Mouse (Mus musculus) midbrain, postnatal 0 days (tissue): ENCODE measurements at regions not wholly inside any gene's neighbourhood (a gene's known extent, or its start where the extent isn't known, plus 50 kb on each side); places are given as distances from the start of the nearest gene placed in this dataset.
A peak's percentile ranks its signal among the peaks of the same experiment; 100 is the strongest.

ENCODE experiments used
- ATAC-seq: fragments of 200-750 bp; cut with Nextera tagmentation; 2 replicates; pipeline ENCODE4 v1.8.0; 2017; ENCODE audit warnings: moderate number of reproducible peaks, mild to moderate bottlenecking, moderate TSS enrichment, moderate library complexity; ENCODE audit not compliant: low FRiP score
- DNase-seq: peaks from one replicate; pipeline ENCODE4 v3.0.0-alpha.2; 2015; ENCODE audit warnings: low spot score
- H3K27ac ChIP-seq: fragments of 300-500 bp; sonication (generic); 2 replicates; pipeline ENCODE4 v1.5.1; 2014; ENCODE audit warnings: low read depth, mild to moderate bottlenecking, low read length, mixed read lengths
- H3K27me3 ChIP-seq: fragments of 300-500 bp; sonication (generic); 2 replicates; pipeline ENCODE4 v1.6.1; 2014; ENCODE audit warnings: low read length, control low read depth, mixed read lengths; ENCODE audit not compliant: insufficient read depth
- H3K36me3 ChIP-seq: fragments of 300-500 bp; sonication (generic); 2 replicates; pipeline ENCODE4 v1.6.1; 2014; ENCODE audit warnings: low read length, control low read depth, mixed read lengths; ENCODE audit not compliant: insufficient read depth
- H3K4me1 ChIP-seq: fragments of 300-500 bp; sonication (generic); 2 replicates; pipeline ENCODE4 v1.6.1; 2014; ENCODE audit warnings: mild to moderate bottlenecking, control low read depth, antibody characterized with exemption, low read length, mixed read lengths; ENCODE audit not compliant: insufficient read depth
- H3K4me2 ChIP-seq: fragments of 300-500 bp; sonication (generic); 2 replicates; pipeline ENCODE4 v1.6.1; 2014; ENCODE audit warnings: low read depth, mild to moderate bottlenecking, low read length, mixed read lengths; ENCODE audit not compliant: poor library complexity, severe bottlenecking
- H3K4me3 ChIP-seq: fragments of 300-500 bp; sonication (generic); 2 replicates; pipeline ENCODE4 v1.5.1; 2014; ENCODE audit warnings: low read depth, mild to moderate bottlenecking, low read length, moderate library complexity
- H3K9ac ChIP-seq: fragments of 300-500 bp; sonication (generic); replicated peaks from 2 replicates; pipeline ENCODE4 v1.6.1; 2014; ENCODE audit warnings: mild to moderate bottlenecking, low read length, moderate library complexity, mixed read lengths; ENCODE audit not compliant: poor library complexity, severe bottlenecking
- H3K9me3 ChIP-seq: fragments of 300-500 bp; sonication (generic); 2 replicates; pipeline ENCODE4 v1.6.1; 2016; ENCODE audit warnings: low read length, control low read depth
- CTCF ChIP-seq: IDR thresholded peaks from 2 replicates; pipeline ENCODE4 v1.5.1; 2016; ENCODE audit warnings: antibody characterized with exemption, mild to moderate bottlenecking
- WGBS: fragments of 180-500 bp; shearing (Covaris S2); extraction: QIAGEN DNeasy Blood & Tissue Kit; methylation state at CpG from one replicate; pipeline ENCODE4 v1.1.7; 2014; 5-methylcytosine and 5-hydroxymethylcytosine counted together

DNA sequence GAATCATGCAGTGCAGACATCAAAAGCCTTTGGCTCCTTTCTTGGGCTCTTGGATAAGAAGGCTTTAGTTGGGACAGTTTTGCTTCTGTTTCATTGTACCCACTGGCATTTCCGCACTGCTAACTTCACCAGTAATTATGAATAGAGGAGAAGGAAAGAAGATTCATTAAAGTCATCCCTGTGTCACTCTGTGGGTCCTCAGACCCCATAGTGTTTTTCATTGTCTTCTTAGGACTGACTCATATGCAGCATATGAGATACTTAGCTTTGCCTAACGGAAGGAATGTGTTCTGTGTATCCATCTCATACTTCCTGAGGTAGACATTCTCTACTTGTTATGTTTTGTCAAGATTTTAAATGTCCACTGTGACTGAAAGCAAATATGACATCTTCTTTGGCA, 287.6 kb upstream of the Sash1 start:
- WGBS = 89% methylated on average over 2 of the region's 2 CpGs
- no peak overlapping the region for H3K4me2 ChIP-seq
- H3K36me3 ChIP-seq = no peaks in the 10 kb centered on the region
- ATAC-seq (no peak), DNase-seq (no peak)
- TF ChIP-seq CTCF = no peak
- no peak overlapping the region for H3K27ac ChIP-seq
- no peaks in the 10 kb centered on the region for H3K9me3 ChIP-seq
- H3K4me3 ChIP-seq = no peak overlapping the region
- no peaks in the 10 kb centered on the region for H3K27me3 ChIP-seq
- no peaks in the 10 kb centered on the region; the same call in 1 of the 2 replicates for H3K4me1 ChIP-seq
- no peak overlapping the region for H3K9ac ChIP-seq

DNA sequence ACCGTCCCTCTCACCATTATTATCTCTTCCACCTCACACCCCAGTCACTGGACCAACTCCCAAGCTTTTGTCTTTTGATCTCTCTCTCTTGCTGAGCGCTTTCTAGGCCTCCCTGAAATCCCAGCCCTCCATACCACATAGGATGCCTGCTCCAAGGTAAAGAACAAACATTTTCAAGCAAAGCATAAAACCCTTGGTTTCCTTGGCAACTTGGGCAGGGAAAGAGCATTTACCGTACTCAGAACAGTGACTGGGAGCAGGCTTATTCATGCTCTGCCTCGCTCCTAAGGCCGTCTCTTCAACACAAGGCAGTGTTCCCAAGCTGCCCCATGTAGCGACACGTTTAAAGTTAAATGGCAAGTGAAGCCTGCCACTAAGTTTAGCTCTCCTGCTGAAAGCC, 282.9 kb upstream of the Sash1 start:
- H3K27ac ChIP-seq = peak overlapping the region; percentile 38; the same call in 1 of the 2 replicates

DNA sequence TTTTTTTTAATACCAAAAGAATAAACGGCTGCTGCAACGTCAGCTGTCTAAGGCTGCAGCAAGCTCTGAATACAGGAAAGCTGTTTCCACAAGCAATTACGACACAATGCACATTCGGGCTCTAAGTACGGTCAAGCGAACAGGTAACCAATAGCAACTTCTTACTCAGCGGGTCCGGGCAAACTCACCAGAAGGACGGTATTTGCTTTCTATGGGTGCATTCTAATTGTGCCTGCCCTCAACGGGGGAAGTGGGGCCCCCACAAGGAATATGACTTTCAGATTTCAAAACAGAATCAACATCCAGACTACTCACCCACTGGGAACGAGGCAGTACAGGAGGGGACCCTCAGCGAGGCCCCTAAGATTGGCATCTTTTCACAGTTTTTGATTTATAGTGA, 280.1 kb upstream of the Sash1 start:
- Histone ChIP-seq H3K4me3 (peak overlapping the region; percentile 24), H3K9me3 (no peaks in the 10 kb centered on the region), H3K4me2 (peak overlapping the region; percentile 45), H3K27ac (peak overlapping the region; percentile 44), H3K4me1 (no peaks in the 10 kb centered on the region; the same call in 1 of the 2 replicates), H3K27me3 (no peaks in the 10 kb centered on the region), H3K9ac (peak overlapping the region; percentile 29; the same call in 1 of the 2 replicates), H3K36me3 (no peaks in the 10 kb centered on the region)
- 51% methylated on average over 12 of the region's 12 CpGs for WGBS
- DNase-seq (peak; percentile 68), ATAC-seq (peak; percentile 52; the same call in 1 of the 2 replicates)
- no peak for TF ChIP-seq CTCF

More for the DNA sequence above, 282.9 kb upstream of the Sash1 start:
- ATAC-seq (no peak), DNase-seq (peak; percentile 36)
- Histone ChIP-seq H3K9ac (no peak overlapping the region), H3K4me2 (no peak overlapping the region), H3K4me3 (no peak overlapping the region), H3K4me1 (no peaks in the 10 kb centered on the region; the same call in 1 of the 2 replicates), H3K36me3 (no peaks in the 10 kb centered on the region), H3K27me3 (no peaks in the 10 kb centered on the region), H3K9me3 (no peaks in the 10 kb centered on the region)
- no peak for TF ChIP-seq CTCF
- WGBS = 34% methylated on average over 7 of the region's 7 CpGs

DNA sequence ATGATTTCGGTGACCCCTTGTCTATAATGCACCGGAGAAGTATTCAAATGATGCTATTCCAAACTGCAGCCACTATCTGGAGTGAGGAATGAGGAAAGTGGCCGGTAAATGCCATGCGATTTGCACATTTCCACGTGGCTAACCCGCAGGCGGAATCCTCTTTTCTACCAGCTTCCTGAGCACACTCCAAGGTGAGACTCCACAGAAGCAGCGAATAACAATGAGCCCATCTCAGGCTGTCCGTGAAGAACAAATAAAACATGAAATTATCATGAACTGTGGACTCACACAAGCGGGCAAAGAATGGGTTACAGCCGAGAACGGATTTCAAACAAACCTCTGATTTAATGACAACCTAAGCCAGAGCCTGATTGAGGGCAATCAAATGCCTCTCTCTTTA, 279.7 kb upstream of the Sash1 start:
- Histone ChIP-seq H3K4me1 (no peaks in the 10 kb centered on the region; the same call in 1 of the 2 replicates), H3K27ac (peak overlapping the region; percentile 44; the same call in 1 of the 2 replicates), H3K4me3 (peak overlapping the region; percentile 24), H3K9ac (peak overlapping the region; percentile 29; the same call in 1 of the 2 replicates), H3K9me3 (no peaks in the 10 kb centered on the region), H3K4me2 (peak overlapping the region; percentile 45), H3K27me3 (no peaks in the 10 kb centered on the region), H3K36me3 (no peaks in the 10 kb centered on the region)
- no peak for TF ChIP-seq CTCF
- 0 out of 2 replicates have a peak, but pooled peaks have one; percentile 2 for ATAC-seq
- 50% methylated on average over 12 of the region's 12 CpGs for WGBS
- DNase-seq = peak; percentile 12

DNA sequence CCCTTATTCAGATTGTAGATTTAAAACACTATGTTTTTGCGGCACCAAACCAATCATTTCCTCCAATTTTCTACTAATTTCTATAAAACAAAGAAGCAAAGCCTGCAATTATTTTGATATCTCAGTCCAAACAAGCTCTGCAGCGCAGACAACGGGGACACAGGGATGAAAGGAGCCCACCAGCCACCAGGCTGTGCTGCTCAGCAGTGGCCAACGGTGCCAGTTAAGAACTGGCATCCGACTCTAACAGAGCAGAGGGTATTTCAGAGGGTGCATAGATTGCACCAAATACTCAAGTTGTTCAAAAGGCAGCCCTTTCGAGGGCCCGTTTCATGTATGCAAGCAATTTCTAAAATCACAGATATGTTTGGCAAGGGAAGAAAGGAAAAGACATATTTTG, 278.5 kb upstream of the Sash1 start:
- DNase-seq = peak; percentile 39
- Histone ChIP-seq H3K9ac (no peak overlapping the region), H3K27me3 (no peaks in the 10 kb centered on the region), H3K4me2 (no peak overlapping the region), H3K4me3 (no peak overlapping the region), H3K27ac (no peak overlapping the region), H3K36me3 (no peaks in the 10 kb centered on the region), H3K4me1 (no peaks in the 10 kb centered on the region; the same call in 1 of the 2 replicates), H3K9me3 (no peaks in the 10 kb centered on the region)
- WGBS = 56% methylated on average over 7 of the region's 7 CpGs
- ATAC-seq = no peak
- peak; percentile 62 for TF ChIP-seq CTCF

DNA sequence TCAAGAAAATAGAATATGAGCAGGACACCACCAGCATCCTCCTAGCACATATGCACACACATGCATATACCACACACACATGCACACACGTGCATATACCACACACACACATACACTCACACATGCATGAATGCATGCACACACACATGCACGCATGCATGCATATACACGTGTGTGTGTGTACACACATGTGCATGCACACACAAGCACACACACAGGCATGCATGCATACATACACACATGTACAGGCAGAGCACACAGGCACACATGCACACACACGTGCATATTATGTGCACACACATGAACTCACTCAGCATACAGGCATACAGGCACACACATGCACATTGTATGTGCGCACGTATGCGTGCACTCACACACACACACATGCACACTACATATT, 275.7 kb upstream of the Sash1 start:
- no peak for ATAC-seq

More for the DNA sequence above, 275.7 kb upstream of the Sash1 start:
- no peak for TF ChIP-seq CTCF
- Histone ChIP-seq H3K9me3 (no peaks in the 10 kb centered on the region), H3K36me3 (no peaks in the 10 kb centered on the region), H3K4me1 (no peaks in the 10 kb centered on the region), H3K27ac (no peak overlapping the region), H3K4me2 (no peak overlapping the region), H3K27me3 (no peaks in the 10 kb centered on the region), H3K4me3 (no peak overlapping the region), H3K9ac (no peak overlapping the region)
- WGBS = 96% methylated on average over 7 of the region's 7 CpGs
- no peak for DNase-seq
